Mouse (Mus musculus) heart, embryonic 16.5 days (tissue): ENCODE results near the gene Pde3b. TPM values are rescaled to one million over a fixed set of nuclear protein-coding genes. Genes with fewer than 3 reads are reported as not detected.

Experiments
- ATAC-seq: fragments of 200-750 bp; cut with Nextera tagmentation; replicated peaks from 2 replicates; pipeline ENCODE4 v1.8.0; 2017; ENCODE audit warnings: moderate number of reproducible peaks; ENCODE audit not compliant: insufficient read depth, low FRiP score; ENCODE audit errors: extremely low read depth
- H3K27ac ChIP-seq: fragments of 300-500 bp; sonication (generic); 2 replicates; pipeline ENCODE4 v1.5.1; 2014; ENCODE audit warnings: mild to moderate bottlenecking, low read length, control low read depth, moderate library complexity
- H3K27me3 ChIP-seq: fragments of 300-500 bp; sonication (generic); 2 replicates; pipeline ENCODE4 v1.6.1; 2014; ENCODE audit warnings: low read length, mixed read lengths; ENCODE audit not compliant: control insufficient read depth, insufficient read depth
- H3K36me3 ChIP-seq: fragments of 300-500 bp; sonication (generic); 2 replicates; pipeline ENCODE4 v1.6.1; 2014; ENCODE audit not compliant: control insufficient read depth, insufficient read depth
- H3K4me1 ChIP-seq: fragments of 300-500 bp; sonication (generic); 2 replicates; pipeline ENCODE4 v1.6.1; 2014; ENCODE audit warnings: low read length, mixed read lengths; ENCODE audit not compliant: control insufficient read depth, insufficient read depth
- H3K4me2 ChIP-seq: fragments of 300-500 bp; sonication (generic); 2 replicates; pipeline ENCODE4 v1.6.1; 2014; ENCODE audit warnings: low read depth, mild to moderate bottlenecking, control low read depth, low read length
- H3K4me3 ChIP-seq: fragments of 300-500 bp; sonication (generic); 2 replicates; pipeline ENCODE4 v1.5.1; 2014; ENCODE audit warnings: mild to moderate bottlenecking, control low read depth, low read length
- H3K9ac ChIP-seq: fragments of 300-500 bp; sonication (generic); 2 replicates; pipeline ENCODE4 v1.6.1; 2014; ENCODE audit warnings: low read length, control low read depth
- H3K9me3 ChIP-seq: fragments of 300-500 bp; sonication (generic); replicated peaks from 2 replicates; pipeline ENCODE4 v1.6.1; 2016; ENCODE audit warnings: low read length; ENCODE audit not compliant: control insufficient read depth
- WGBS: fragments of 180-500 bp; shearing (Covaris S2); extraction: QIAGEN DNeasy Blood & Tissue Kit; methylation state at CpG from one replicate; pipeline ENCODE4 v1.1.7; 2014; 5-methylcytosine and 5-hydroxymethylcytosine counted together
- polyA plus RNA-seq: library from polyadenylated mRNA; unstranded; fragments of >200 nt; fragmentation: Nextera tagmentation; extraction: Ambion mirVana; gene quantifications from 2 replicates; pipeline ENCODE4 v1.2.1, GENCODE M21; 2015

Pde3b gene
- polyA plus RNA-seq, 1 experiment from 2014 or later = 3.9 TPM

DNA sequence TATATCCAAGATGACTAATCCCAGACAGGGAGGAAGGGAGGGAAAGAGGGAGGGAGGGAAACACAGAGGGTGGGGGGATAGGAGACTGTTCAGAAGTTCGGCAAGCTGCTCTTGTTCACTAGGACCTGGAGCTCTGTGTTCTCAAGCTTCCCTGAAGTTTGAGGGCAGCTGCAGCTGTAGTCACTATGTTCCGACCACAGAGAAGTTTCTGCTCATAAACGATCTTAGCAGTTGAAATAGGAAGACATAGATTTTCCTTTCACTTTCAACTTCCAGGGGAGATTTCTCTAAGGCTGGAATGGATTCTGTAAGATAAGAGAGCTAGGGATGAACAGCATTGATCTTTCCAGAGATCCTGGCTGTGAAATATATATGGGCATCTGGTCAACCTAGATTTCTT, 161.8 kb downstream of the Pde3b start:
- Histone ChIP-seq H3K4me3 (no peak overlapping the region), H3K9ac (no peak overlapping the region), H3K4me2 (no peak overlapping the region), H3K27me3 (no peaks in the 10 kb centered on the region), H3K36me3 (no peaks in the 10 kb centered on the region), H3K9me3 (no peaks in the 10 kb centered on the region), H3K27ac (no peak overlapping the region), H3K4me1 (no peaks in the 10 kb centered on the region)
- ATAC-seq = no peak
- 67% methylated on average over 3 of the region's 3 CpGs for WGBS

DNA sequence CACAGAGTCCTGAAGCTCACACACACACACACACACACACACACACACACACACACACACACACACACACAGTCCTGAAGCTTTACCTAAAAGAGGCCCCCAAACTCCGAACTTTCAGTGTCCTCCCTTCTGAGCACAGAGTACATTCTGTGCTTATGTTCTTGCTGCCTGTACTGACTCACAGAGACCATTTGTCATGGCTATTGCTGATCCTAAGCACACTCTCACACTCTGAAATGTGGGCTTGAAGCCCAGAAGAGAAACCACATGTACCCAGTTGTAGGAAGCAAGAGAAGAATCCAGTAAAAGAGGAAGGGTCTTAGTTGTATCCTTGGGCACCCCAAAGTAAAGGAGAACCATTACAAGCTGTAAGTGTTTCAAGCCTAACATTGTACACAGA, 162.6 kb downstream of the Pde3b start:
- H3K4me1 ChIP-seq = no peaks in the 10 kb centered on the region
- no peaks in the 10 kb centered on the region for H3K27me3 ChIP-seq
- no peak overlapping the region for H3K9ac ChIP-seq
- H3K4me2 ChIP-seq = no peak overlapping the region
- WGBS = 58% methylated on average over 1 of the region's 1 CpGs
- no peaks in the 10 kb centered on the region for H3K9me3 ChIP-seq
- H3K36me3 ChIP-seq = no peaks in the 10 kb centered on the region
- ATAC-seq = no peak
- H3K27ac ChIP-seq = no peak overlapping the region
- no peak overlapping the region for H3K4me3 ChIP-seq

DNA sequence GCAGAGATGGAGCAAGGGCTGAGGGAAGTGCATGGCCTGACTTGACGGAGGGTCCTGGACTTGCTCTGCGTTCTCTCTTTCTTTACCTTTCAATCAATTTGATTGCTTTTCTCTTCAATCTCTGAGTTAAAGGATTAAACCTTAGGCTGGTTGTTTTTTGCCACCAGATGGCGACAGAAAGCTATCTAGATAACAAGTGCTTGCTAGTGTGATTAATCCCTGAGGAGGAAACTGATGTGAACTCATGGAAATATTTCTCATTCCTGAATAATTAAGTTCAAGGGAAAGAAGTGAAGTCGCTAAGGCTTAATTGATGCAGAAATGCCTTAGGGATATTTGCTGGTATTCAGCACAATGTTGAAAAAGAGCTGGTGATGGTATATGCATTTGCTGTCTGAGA, 165.3 kb downstream of the Pde3b start:
- H3K4me2 ChIP-seq = no peak overlapping the region
- no peaks in the 10 kb centered on the region for H3K36me3 ChIP-seq
- H3K4me1 ChIP-seq = no peaks in the 10 kb centered on the region
- H3K27ac ChIP-seq = no peak overlapping the region
- no peaks in the 10 kb centered on the region for H3K9me3 ChIP-seq
- H3K27me3 ChIP-seq = no peaks in the 10 kb centered on the region
- H3K4me3 ChIP-seq = no peak overlapping the region
- H3K9ac ChIP-seq = no peak overlapping the region
- 4% methylated on average over 4 of the region's 4 CpGs for WGBS
- no peak for ATAC-seq

DNA sequence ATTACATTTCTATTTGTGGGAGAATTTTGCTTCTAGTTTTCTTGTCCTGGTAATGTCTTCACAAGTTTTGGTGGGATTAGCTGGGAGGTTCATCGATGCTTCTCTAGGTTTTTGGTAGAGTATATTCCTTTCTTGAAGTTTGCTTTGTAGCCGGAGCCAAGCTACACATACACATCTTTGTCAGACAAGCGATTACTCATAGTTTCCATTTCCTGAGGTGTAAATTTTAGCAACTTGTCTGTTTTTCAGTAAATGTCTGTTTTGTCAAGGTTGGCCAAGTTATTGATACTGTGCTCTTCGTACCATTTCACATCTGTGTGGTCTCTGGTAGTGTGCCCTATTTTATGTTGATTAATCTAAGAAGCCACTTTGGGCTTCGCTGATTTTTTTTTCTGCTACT, 166.1 kb downstream of the Pde3b start:
- Histone ChIP-seq H3K4me2 (no peak overlapping the region), H3K9me3 (no peaks in the 10 kb centered on the region), H3K9ac (no peak overlapping the region), H3K36me3 (no peaks in the 10 kb centered on the region), H3K27ac (no peak overlapping the region), H3K27me3 (no peaks in the 10 kb centered on the region), H3K4me3 (no peak overlapping the region), H3K4me1 (no peaks in the 10 kb centered on the region)
- no peak for ATAC-seq
- WGBS = 69% methylated on average over 5 of the region's 5 CpGs

DNA sequence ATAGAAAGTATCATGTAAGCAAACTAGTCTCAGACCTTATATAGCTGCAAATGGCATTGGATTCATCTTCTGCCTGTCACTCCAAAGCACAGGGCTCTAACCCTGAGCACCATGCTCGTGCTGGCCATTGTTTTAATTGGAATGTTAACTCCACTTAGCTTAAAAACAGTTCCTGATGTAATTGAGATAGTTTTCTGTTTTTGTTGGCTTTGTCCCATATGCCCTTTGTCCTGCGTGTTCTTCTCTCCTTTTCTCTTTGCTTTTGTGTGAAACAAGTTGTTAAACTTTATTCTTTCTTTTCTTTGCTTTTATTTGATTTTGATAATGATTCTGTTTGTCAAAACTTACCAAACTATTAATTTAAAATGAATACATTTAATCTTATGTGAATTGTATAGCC, 167.4 kb downstream of the Pde3b start:
- Histone ChIP-seq H3K27me3 (no peaks in the 10 kb centered on the region), H3K4me3 (no peak overlapping the region), H3K4me2 (no peak overlapping the region), H3K9ac (no peak overlapping the region), H3K36me3 (no peaks in the 10 kb centered on the region), H3K4me1 (no peaks in the 10 kb centered on the region), H3K27ac (no peak overlapping the region), H3K9me3 (no peaks in the 10 kb centered on the region)
- 48% methylated on average over 2 of the region's 2 CpGs for WGBS
- no peak for ATAC-seq

Other genes starting within 250 kb of the Pde3b start
- 73.3 and 79.4 TPM in 2 replicates for gene Copb1, start 160.6 kb upstream of the Pde3b start, polyA plus RNA-seq
- gene Psma1, start 139.2 kb upstream of the Pde3b start, polyA plus RNA-seq = 326 and 353 TPM in 2 replicates
- 1.4 and 1.5 TPM in 2 replicates for gene Cyp2r1, start 147.7 kb downstream of the Pde3b start, polyA plus RNA-seq
- 3.3 and 6.5 TPM in 2 replicates for gene Calca, start 221.1 kb downstream of the Pde3b start, polyA plus RNA-seq